Mouse (Mus musculus): ENCODE results near the gene Capzb. TPM values are rescaled to one million over a fixed set of nuclear protein-coding genes. Genes with fewer than 3 reads are reported as not detected.

Gene Capzb
- polyA plus RNA-seq, 1 experiment from 2014 or later: 331 TPM

- H3K9ac ChIP-seq: no peak overlapping the region
- no peak for ATAC-seq (ENCODE audit: low FRiP score, low read depth)
- no peak overlapping the region for H3K27ac ChIP-seq (replicated peaks)
- no peak overlapping the region for H3K4me2 ChIP-seq
- peaks cover 38% of the 10 kb centered on the region for H3K4me1 ChIP-seq (replicated peaks)
- H3K27me3 ChIP-seq: no peaks in the 10 kb centered on the region
- no peaks in the 10 kb centered on the region for H3K36me3 ChIP-seq
- WGBS: 90% methylated on average over 7 of the region's 7 CpGs
- H3K9me3 ChIP-seq: no peaks in the 10 kb centered on the region
- H3K4me3 ChIP-seq: no peak overlapping the region
Measured at GRCm38 (mm10) chr4:139233146-139233495, 40.4 kb downstream of the Capzb start.

- Histone ChIP-seq H3K4me2 (no peak overlapping the region), H3K9me3 (no peaks in the 10 kb centered on the region), H3K4me1 (replicated peaks) (peaks cover 38% of the 10 kb centered on the region), H3K27ac (replicated peaks) (no peak overlapping the region; the same call in 1 of the 2 replicates), H3K9ac (no peak overlapping the region), H3K4me3 (no peak overlapping the region), H3K27me3 (no peaks in the 10 kb centered on the region), H3K36me3 (no peaks in the 10 kb centered on the region)
- ATAC-seq (ENCODE audit: low FRiP score, low read depth): no peak
- WGBS: 85% methylated on average over 4 of the region's 4 CpGs
Measured at GRCm38 (mm10) chr4:139233755-139234254, 41.1 kb downstream of the Capzb start.

GRCm38 (mm10) chr4:139234261-139234660, 41.6 kb downstream of the Capzb start:
- H3K27me3 ChIP-seq: no peaks in the 10 kb centered on the region
- H3K36me3 ChIP-seq: no peaks in the 10 kb centered on the region
- H3K4me1 ChIP-seq (replicated peaks): peaks cover 38% of the 10 kb centered on the region
- no peak overlapping the region for H3K4me3 ChIP-seq
- H3K27ac ChIP-seq (replicated peaks): no peak overlapping the region
- H3K4me2 ChIP-seq: no peak overlapping the region
- 73% methylated on average over 4 of the region's 4 CpGs for WGBS
- no peak for ATAC-seq (ENCODE audit: low FRiP score, low read depth)
- no peaks in the 10 kb centered on the region for H3K9me3 ChIP-seq
- no peak overlapping the region for H3K9ac ChIP-seq

- 84% methylated on average over 7 of the region's 7 CpGs for WGBS
- Histone ChIP-seq H3K27me3 (no peaks in the 10 kb centered on the region), H3K4me1 (replicated peaks) (peaks cover 37% of the 10 kb centered on the region), H3K27ac (replicated peaks) (no peak overlapping the region), H3K4me3 (no peak overlapping the region), H3K4me2 (no peak overlapping the region), H3K9ac (no peak overlapping the region), H3K36me3 (peaks cover 8% of the 10 kb centered on the region), H3K9me3 (no peaks in the 10 kb centered on the region)
- no peak for ATAC-seq (ENCODE audit: low FRiP score, low read depth)
Measured at GRCm38 (mm10) chr4:139235556-139235955, 42.9 kb downstream of the Capzb start.

- no peak for ATAC-seq (ENCODE audit: low FRiP score, low read depth)
- H3K9ac ChIP-seq: no peak overlapping the region
- 88% methylated on average over 16 of the region's 16 CpGs for WGBS
- H3K27me3 ChIP-seq: no peaks in the 10 kb centered on the region
- no peak overlapping the region for H3K4me3 ChIP-seq
- no peak overlapping the region for H3K4me2 ChIP-seq
- H3K9me3 ChIP-seq: no peaks in the 10 kb centered on the region
- peaks cover 14% of the 10 kb centered on the region; the same call in 1 of the 2 replicates for H3K4me1 ChIP-seq (replicated peaks)
- no peak overlapping the region for H3K27ac ChIP-seq (replicated peaks)
- peaks cover 8% of the 10 kb centered on the region for H3K36me3 ChIP-seq
Measured at GRCm38 (mm10) chr4:139238612-139239011, 45.9 kb downstream of the Capzb start.

GRCm38 (mm10) chr4:139240334-139240733, 47.6 kb downstream of the Capzb start:
- Histone ChIP-seq H3K36me3 (peaks cover 8% of the 10 kb centered on the region), H3K4me1 (replicated peaks) (peaks cover 16% of the 10 kb centered on the region; the same call in 1 of the 2 replicates), H3K4me3 (no peak overlapping the region), H3K27me3 (no peaks in the 10 kb centered on the region), H3K9ac (no peak overlapping the region), H3K27ac (replicated peaks) (no peak overlapping the region), H3K4me2 (no peak overlapping the region), H3K9me3 (no peaks in the 10 kb centered on the region)
- WGBS: 65% methylated on average over 6 of the region's 6 CpGs
- ATAC-seq (ENCODE audit: low FRiP score, low read depth): no peak

- Histone ChIP-seq H3K27me3 (no peaks in the 10 kb centered on the region), H3K4me2 (no peak overlapping the region), H3K9me3 (no peaks in the 10 kb centered on the region), H3K4me3 (no peak overlapping the region), H3K36me3 (peaks cover 8% of the 10 kb centered on the region), H3K4me1 (replicated peaks) (peaks cover 32% of the 10 kb centered on the region), H3K9ac (no peak overlapping the region), H3K27ac (replicated peaks) (no peak overlapping the region)
- no peak for ATAC-seq (ENCODE audit: low FRiP score, low read depth)
- 69% methylated on average over 22 of the region's 22 CpGs for WGBS
Measured at GRCm38 (mm10) chr4:139241678-139242606, 49.2 kb downstream of the Capzb start.

- peaks cover 38% of the 10 kb centered on the region for H3K4me1 ChIP-seq (replicated peaks)
- 77% methylated on average over 7 of the region's 7 CpGs for WGBS
- no peak overlapping the region for H3K9ac ChIP-seq
- peaks cover 8% of the 10 kb centered on the region for H3K36me3 ChIP-seq
- no peaks in the 10 kb centered on the region for H3K9me3 ChIP-seq
- no peak overlapping the region for H3K27ac ChIP-seq (replicated peaks)
- no peak for ATAC-seq (ENCODE audit: low FRiP score, low read depth)
- H3K4me3 ChIP-seq: no peak overlapping the region
- H3K27me3 ChIP-seq: no peaks in the 10 kb centered on the region
- no peak overlapping the region for H3K4me2 ChIP-seq
Measured at GRCm38 (mm10) chr4:139242607-139242955, 49.9 kb downstream of the Capzb start.

- Histone ChIP-seq H3K4me1 (replicated peaks) (peaks cover 50% of the 10 kb centered on the region), H3K9me3 (no peaks in the 10 kb centered on the region), H3K4me3 (no peak overlapping the region), H3K36me3 (peaks cover 8% of the 10 kb centered on the region), H3K27me3 (no peaks in the 10 kb centered on the region), H3K27ac (replicated peaks) (peak overlapping the region; percentile 21; the same call in 1 of the 2 replicates), H3K4me2 (no peak overlapping the region), H3K9ac (no peak overlapping the region)
- ATAC-seq (ENCODE audit: low FRiP score, low read depth): no peak
- WGBS: 59% methylated on average over 3 of the region's 3 CpGs
Measured at GRCm38 (mm10) chr4:139244176-139244575, 51.5 kb downstream of the Capzb start.

- Histone ChIP-seq H3K9ac (no peak overlapping the region), H3K27ac (replicated peaks) (no peak overlapping the region), H3K27me3 (no peaks in the 10 kb centered on the region), H3K36me3 (peaks cover 7% of the 10 kb centered on the region), H3K4me1 (replicated peaks) (peaks cover 55% of the 10 kb centered on the region), H3K4me2 (no peak overlapping the region), H3K9me3 (no peaks in the 10 kb centered on the region), H3K4me3 (no peak overlapping the region)
- ATAC-seq (ENCODE audit: low FRiP score, low read depth): no peak
- 80% methylated on average over 6 of the region's 6 CpGs for WGBS
Measured at GRCm38 (mm10) chr4:139244766-139245165, 52.1 kb downstream of the Capzb start.

GRCm38 (mm10) chr4:139245534-139245933, 52.8 kb downstream of the Capzb start:
- Histone ChIP-seq H3K4me3 (no peak overlapping the region), H3K4me1 (replicated peaks) (peaks cover 56% of the 10 kb centered on the region)

GRCm38 (mm10) chr4:139246130-139246877, 53.6 kb downstream of the Capzb start:
- Histone ChIP-seq H3K27me3 (no peaks in the 10 kb centered on the region), H3K36me3 (no peaks in the 10 kb centered on the region), H3K9ac (no peak overlapping the region), H3K4me2 (no peak overlapping the region), H3K4me1 (replicated peaks) (peaks cover 59% of the 10 kb centered on the region), H3K27ac (replicated peaks) (peak overlapping the region; percentile 70), H3K9me3 (no peaks in the 10 kb centered on the region), H3K4me3 (no peak overlapping the region)
- peak; percentile 83 for ATAC-seq (ENCODE audit: low FRiP score, low read depth)
- WGBS: 31% methylated on average over 7 of the region's 7 CpGs

More at GRCm38 (mm10) chr4:139245534-139245933, 52.8 kb downstream of the Capzb start:
- Histone ChIP-seq H3K36me3 (peaks cover under 1% of the 10 kb centered on the region; the same call in 1 of the 2 replicates), H3K27me3 (no peaks in the 10 kb centered on the region), H3K4me2 (no peak overlapping the region), H3K9ac (no peak overlapping the region), H3K27ac (replicated peaks) (no peak overlapping the region), H3K9me3 (no peaks in the 10 kb centered on the region)
- no peak for ATAC-seq (ENCODE audit: low FRiP score, low read depth)
- 90% methylated on average over 2 of the region's 2 CpGs for WGBS

Measured in hindbrain, embryonic 15.5 days (tissue).